Mouse (Mus musculus): ENCODE data around the gene Kif9. TPM values are rescaled to one million over a fixed set of nuclear protein-coding genes. Genes with fewer than 3 reads are reported as not detected.

Kif9 gene
- polyA plus RNA-seq (2017; shearing (Covaris generic)), result 0.34 TPM

DNA sequence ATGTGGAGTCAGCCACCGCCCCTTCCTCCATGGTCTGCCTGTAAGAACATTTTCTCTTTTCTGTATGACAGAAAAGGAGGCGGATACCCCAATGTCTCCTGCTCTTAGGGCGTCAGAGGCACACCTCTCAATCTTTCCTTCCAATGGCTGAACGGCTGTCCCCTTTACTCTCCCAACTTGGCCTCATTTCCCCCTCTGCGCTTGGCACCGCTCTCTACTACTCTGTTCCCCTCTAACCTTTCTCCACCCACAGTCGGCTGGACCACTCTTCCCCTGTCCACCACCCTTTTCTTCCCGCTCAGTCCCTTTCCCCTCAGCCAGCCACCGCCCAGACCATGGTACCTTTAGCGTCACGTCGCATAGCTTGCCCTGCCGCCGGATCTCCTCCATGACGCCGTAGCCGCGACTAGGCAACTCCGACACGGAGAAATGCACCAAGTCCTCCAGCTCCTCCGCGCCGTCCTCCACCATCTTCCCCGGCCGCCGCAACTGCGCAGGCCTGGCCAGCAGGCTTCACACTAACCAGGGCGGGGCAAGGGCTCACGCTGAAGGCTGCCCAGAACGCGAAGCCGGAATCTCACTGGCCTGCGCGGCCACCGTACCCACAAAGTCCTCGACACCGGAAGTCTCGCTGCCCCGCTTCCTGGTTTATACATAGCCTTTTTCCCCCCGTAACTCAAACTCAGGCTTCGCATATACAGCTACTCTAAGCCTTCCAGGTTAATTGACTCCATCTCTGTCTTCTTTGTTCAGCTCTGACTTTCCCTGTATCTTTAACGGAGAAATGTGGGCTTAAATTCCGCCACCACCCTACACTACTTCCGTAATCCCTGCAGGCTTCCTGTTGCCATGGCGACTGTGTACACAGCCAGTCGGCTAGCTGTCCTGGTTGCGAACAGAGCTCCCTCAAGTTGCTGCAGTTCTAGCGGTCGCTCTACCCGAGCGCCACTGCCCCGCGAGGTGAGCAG, at the start of gene Kif9, which contains the start of gene Klhl18:
Kif9 (plus strand) TSS at position 835 of the 968 bp plus-strand sequence.
Klhl18 (minus strand) TSS at position 571 of the 968 bp plus-strand sequence.

GRCm38 (mm10) chr9:110532538-110533291, 56.0 kb downstream of the Kif9 start, which contains the start of gene Setd2:
Gene Setd2, plus strand, starts transcription at chr9:110532597.

Other genes with a start within 250 kb of the Kif9 start
- not detected for gene Cspg5, start 233.2 kb upstream of the Kif9 start, polyA plus RNA-seq (2017; shearing (Covaris generic))
- gene Elp6, start 171.8 kb upstream of the Kif9 start, polyA plus RNA-seq (2017; shearing (Covaris generic)), result 9.1 TPM
- 70.8 TPM for gene Scap, start 143.7 kb upstream of the Kif9 start, polyA plus RNA-seq (2017; shearing (Covaris generic))
- 4.8 TPM for gene Ptpn23, start 68.7 kb upstream of the Kif9 start, polyA plus RNA-seq (2017; shearing (Covaris generic))
- not detected for gene Ngp, start 57.2 kb upstream of the Kif9 start, polyA plus RNA-seq (2017; shearing (Covaris generic))
- gene Klhl18, start 264 bp upstream of the Kif9 start, polyA plus RNA-seq (2017; shearing (Covaris generic)), result 12.9 TPM
- 44.2 TPM for gene Setd2, start 55.6 kb downstream of the Kif9 start, polyA plus RNA-seq (2017; shearing (Covaris generic))
- 1.3 TPM for gene Nradd, start 147.5 kb downstream of the Kif9 start, polyA plus RNA-seq (2017; shearing (Covaris generic))
- gene Nbeal2, start 177.2 kb downstream of the Kif9 start, polyA plus RNA-seq (2017; shearing (Covaris generic)), result 32.5 TPM
- gene Ccdc12, start 179.5 kb downstream of the Kif9 start, polyA plus RNA-seq (2017; shearing (Covaris generic)), result 178 TPM

Measured in naive thymus-derived CD4-positive, alpha-beta T cell, adult 5 months (primary cell).